Mouse (Mus musculus) forebrain, embryonic 11.5 days (tissue): Measurements from ENCODE around the gene Aff3. TPM values are rescaled to one million over a fixed set of nuclear protein-coding genes. Genes with fewer than 3 reads are reported as not detected.

ENCODE experiments used
- polyA plus RNA-seq: library from polyadenylated mRNA; unstranded; fragments of >200 nt; fragmentation: Nextera tagmentation; extraction: Ambion mirVana; gene quantifications from 2 replicates; pipeline ENCODE4 v1.2.1, GENCODE M21; 2014

The Aff3 gene
- polyA plus RNA-seq, 1 experiment from 2014 or later: 22.8 TPM

Other genes with a start within 250 kb of the Aff3 start
- 2.4 and 2.9 TPM in 2 replicates for gene Lonrf2, start 171.8 kb upstream of the Aff3 start, polyA plus RNA-seq
- gene Chst10, start 233.2 kb upstream of the Aff3 start, polyA plus RNA-seq: 19.7 and 22.1 TPM in 2 replicates